Mouse (Mus musculus): Measurements from ENCODE around the gene Slc27a2. TPM values are rescaled to one million over a fixed set of nuclear protein-coding genes. Genes with fewer than 3 reads are reported as not detected.

The Slc27a2 gene
- total and polyA plus RNA-seq, 3 experiments, result not detected

GRCm38 (mm10) chr2:126545297-126545696, 6.9 kb upstream of the Slc27a2 start:
- TF ChIP-seq TAL1 (IDR thresholded peaks at IDR 0.05; ENCODE audit: low read length) (no peak), ELF1 (IDR thresholded peaks at IDR 0.05; ENCODE audit: low read depth, low read length) (no peak), ETS1 (IDR thresholded peaks at IDR 0.05; ENCODE audit: low read depth, low read length) (no peak)
- H3K36me3 ChIP-seq (ENCODE audit: control insufficient read depth in 1 of 2, insufficient read depth in 2 of 2, low read length in 2 of 2), result no peaks in the 10 kb centered on the region
- no peaks in the 10 kb centered on the region for H3K4me1 ChIP-seq (ENCODE audit: control insufficient read depth in 1 of 2, insufficient read depth in 2 of 2, low read length in 2 of 2)
- no peak overlapping the region for H3K9ac ChIP-seq (ENCODE audit: control insufficient read depth, low read depth, low read length, poor library complexity, severe bottlenecking)
- H3K79me2 ChIP-seq (ENCODE audit: control insufficient read depth, insufficient read depth, low read length, poor library complexity), result no peaks in the 10 kb centered on the region
- H3K9me3 ChIP-seq (replicated peaks; ENCODE audit: insufficient read depth, low read length), result no peaks in the 10 kb centered on the region
- peaks cover 4 to 8% of the 10 kb centered on the region in 2 experiments for H3K27me3 ChIP-seq (ENCODE audit: control insufficient read depth in 1 of 2, insufficient read depth in 2 of 2, low read length in 2 of 2)
- no peak for DNase-seq (ENCODE audit: low read depth, low spot score)
- no peak overlapping the region for H3K27ac ChIP-seq (ENCODE audit: control insufficient read depth, low read depth, low read length)
- H3K4me3 ChIP-seq (ENCODE audit: control insufficient read depth in 1 of 2, insufficient read depth in 1 of 2, low read depth in 2 of 2, low read length in 2 of 2), result no peak overlapping the region

- Histone ChIP-seq H3K9me3 (replicated peaks; ENCODE audit: insufficient read depth, low read length) (no peaks in the 10 kb centered on the region), H3K4me1 (ENCODE audit: control insufficient read depth in 1 of 2, insufficient read depth in 2 of 2, low read length in 2 of 2) (no peaks in the 10 kb centered on the region), H3K36me3 (ENCODE audit: control insufficient read depth in 1 of 2, insufficient read depth in 2 of 2, low read length in 2 of 2) (no peaks in the 10 kb centered on the region), H3K27ac (ENCODE audit: control insufficient read depth, low read depth, low read length) (no peak overlapping the region), H3K79me2 (ENCODE audit: control insufficient read depth, insufficient read depth, low read length, poor library complexity) (no peaks in the 10 kb centered on the region), H3K9ac (ENCODE audit: control insufficient read depth, low read depth, low read length, poor library complexity, severe bottlenecking) (no peak overlapping the region), H3K27me3 (ENCODE audit: control insufficient read depth in 1 of 2, insufficient read depth in 2 of 2, low read length in 2 of 2) (peaks cover 4 to 8% of the 10 kb centered on the region in 2 experiments), H3K4me3 (ENCODE audit: control insufficient read depth in 1 of 2, insufficient read depth in 1 of 2, low read depth in 2 of 2, low read length in 2 of 2) (no peak overlapping the region)
- no peak for TF ChIP-seq GABPA (IDR thresholded peaks at IDR 0.05; ENCODE audit: low read depth, low read length)
- no peak for TF ChIP-seq MAX (IDR thresholded peaks at IDR 0.05; ENCODE audit: low read length)
- TF ChIP-seq SMC3 (IDR thresholded peaks at IDR 0.05; ENCODE audit: low read depth, low read length), result no peak
- TF ChIP-seq RCOR1 (IDR thresholded peaks at IDR 0.05; ENCODE audit: low read depth, low read length), result no peak
- no peak for TF ChIP-seq CHD1 (IDR thresholded peaks at IDR 0.05; ENCODE audit: low read depth, low read length)
- TF ChIP-seq MYC (IDR thresholded peaks at IDR 0.05; ENCODE audit: low read depth, low read length), result no peak
- no peak for TF ChIP-seq MYB (IDR thresholded peaks at IDR 0.05; ENCODE audit: low read depth, low read length)
- no peak for TF ChIP-seq CTCF (IDR thresholded peaks at IDR 0.05 in 2 of 3, conservative IDR thresholded peaks at IDR 0.05 in 1 of 3; ENCODE audit: control insufficient read depth in 1 of 3, insufficient read depth in 1 of 3, low read depth in 2 of 3, low read length in 3 of 3, poor library complexity in 1 of 3, severe bottlenecking in 1 of 3)
- no peak for TF ChIP-seq POLR2A (IDR thresholded peaks at IDR 0.05; ENCODE audit: control insufficient read depth in 1 of 2, insufficient read depth in 1 of 2, low read depth in 1 of 2, low read length in 2 of 2, poor library complexity in 1 of 2)
- no peak for TF ChIP-seq USF1 (IDR thresholded peaks at IDR 0.05; ENCODE audit: low read depth, low read length)
- no peak for DNase-seq (ENCODE audit: low read depth, low spot score)
Observed at GRCm38 (mm10) chr2:126546392-126546791, 5.8 kb upstream of the Slc27a2 start.

GRCm38 (mm10) chr2:126549681-126550080, 2.5 kb upstream of the Slc27a2 start:
- Histone ChIP-seq H3K27me3 (ENCODE audit: control insufficient read depth in 1 of 2, insufficient read depth in 2 of 2, low read length in 2 of 2) (peaks cover 4 to 8% of the 10 kb centered on the region in 2 experiments), H3K4me1 (ENCODE audit: control insufficient read depth in 1 of 2, insufficient read depth in 2 of 2, low read length in 2 of 2) (no peaks in the 10 kb centered on the region), H3K9me3 (replicated peaks; ENCODE audit: insufficient read depth, low read length) (no peaks in the 10 kb centered on the region), H3K27ac (ENCODE audit: control insufficient read depth, low read depth, low read length) (no peak overlapping the region), H3K9ac (ENCODE audit: control insufficient read depth, low read depth, low read length, poor library complexity, severe bottlenecking) (no peak overlapping the region), H3K36me3 (ENCODE audit: control insufficient read depth in 1 of 2, insufficient read depth in 2 of 2, low read length in 2 of 2) (no peaks in the 10 kb centered on the region), H3K4me3 (ENCODE audit: control insufficient read depth in 1 of 2, insufficient read depth in 1 of 2, low read depth in 2 of 2, low read length in 2 of 2) (no peak overlapping the region), H3K79me2 (ENCODE audit: control insufficient read depth, insufficient read depth, low read length, poor library complexity) (no peaks in the 10 kb centered on the region)
- TF ChIP-seq SMC3 (IDR thresholded peaks at IDR 0.05; ENCODE audit: low read depth, low read length), result no peak
- no peak for TF ChIP-seq MXI1 (IDR thresholded peaks at IDR 0.05; ENCODE audit: low read depth, low read length)
- TF ChIP-seq CHD2 (IDR thresholded peaks at IDR 0.05; ENCODE audit: low read length), result no peak
- no peak for TF ChIP-seq CTCF (IDR thresholded peaks at IDR 0.05 in 2 of 3, conservative IDR thresholded peaks at IDR 0.05 in 1 of 3; ENCODE audit: control insufficient read depth in 1 of 3, insufficient read depth in 1 of 3, low read depth in 2 of 3, low read length in 3 of 3, poor library complexity in 1 of 3, severe bottlenecking in 1 of 3)
- no peak for TF ChIP-seq USF1 (IDR thresholded peaks at IDR 0.05; ENCODE audit: low read depth, low read length)
- no peak for TF ChIP-seq KAT2A (conservative IDR thresholded peaks at IDR 0.05; ENCODE audit: low read depth, low read length)
- TF ChIP-seq HCFC1 (IDR thresholded peaks at IDR 0.05; ENCODE audit: low read depth, low read length), result no peak
- TF ChIP-seq POLR2A (IDR thresholded peaks at IDR 0.05; ENCODE audit: control insufficient read depth in 1 of 2, insufficient read depth in 1 of 2, low read depth in 1 of 2, low read length in 2 of 2, poor library complexity in 1 of 2), result no peak
- TF ChIP-seq E2F4 (IDR thresholded peaks at IDR 0.05; ENCODE audit: borderline replicate concordance, low read depth, low read length), result no peak
- TF ChIP-seq GABPA (IDR thresholded peaks at IDR 0.05; ENCODE audit: low read depth, low read length), result no peak
- TF ChIP-seq MAZ (IDR thresholded peaks at IDR 0.05; ENCODE audit: low read depth, low read length), result no peak
- TF ChIP-seq MYB (IDR thresholded peaks at IDR 0.05; ENCODE audit: low read depth, low read length), result no peak
- no peak for TF ChIP-seq UBTF (IDR thresholded peaks at IDR 0.05; ENCODE audit: borderline replicate concordance, insufficient read depth, low read depth, low read length)
- TF ChIP-seq RCOR1 (IDR thresholded peaks at IDR 0.05; ENCODE audit: low read depth, low read length), result no peak
- no peak for TF ChIP-seq TBP (IDR thresholded peaks at IDR 0.05; ENCODE audit: low read depth, low read length)
- TF ChIP-seq GATA1 (IDR thresholded peaks at IDR 0.05; ENCODE audit: low read depth, low read length), result no peak
- no peak for TF ChIP-seq EP300 (IDR thresholded peaks at IDR 0.05; ENCODE audit: low read depth in 1 of 2, low read length in 2 of 2)
- no peak for TF ChIP-seq ZNF384 (IDR thresholded peaks at IDR 0.05; ENCODE audit: low read depth, low read length)
- no peak for DNase-seq (ENCODE audit: low read depth, low spot score)
